Mouse (Mus musculus): Measurements from ENCODE around the gene Cldn34a. TPM values are rescaled to one million over a fixed set of nuclear protein-coding genes. Genes with fewer than 3 reads are reported as not detected.
"Not testable (repeated sequence)": the region's sequence is repeated elsewhere in the genome, so short reads cannot be mapped to it uniquely, and the experiment has no call there.

Cldn34a gene
- not detected in 2 replicates for polyA plus RNA-seq (2012; rRNA removed)

DNA sequence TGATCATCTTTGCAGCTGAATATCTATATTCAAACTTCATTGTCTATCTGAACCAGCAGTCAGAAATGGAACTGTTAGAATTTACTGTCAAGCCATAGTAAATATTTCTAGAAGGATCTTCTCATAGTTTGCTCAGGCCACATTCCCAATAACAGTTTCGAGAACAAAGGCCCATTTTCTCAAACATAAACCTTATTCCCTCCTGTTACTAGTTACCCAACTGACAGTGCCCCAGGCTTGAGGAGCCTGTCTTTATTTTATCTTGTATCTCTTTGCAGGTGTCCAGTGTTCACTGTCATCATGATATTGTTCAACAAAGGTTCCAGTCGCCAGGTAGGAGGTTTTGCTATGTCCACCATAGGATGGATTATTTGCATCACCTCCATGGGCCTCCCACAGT is at the start of gene Cldn34a:
TSS of gene Cldn34a (plus strand) at position 301 of the 400 bp plus-strand sequence.
- H3K36me3 ChIP-seq (ENCODE audit: control insufficient read depth, insufficient read depth, low read length), result no peaks in the 10 kb centered on the region
- H3K4me1 ChIP-seq (ENCODE audit: control insufficient read depth, insufficient read depth, low read length), result no peaks in the 10 kb centered on the region
- H3K4me3 ChIP-seq (ENCODE audit: insufficient read depth, low read depth, low read length), result no peak within 1 kb of the TSS
- DNase-seq, result no peak
- no peaks in the 10 kb centered on the region for H3K27me3 ChIP-seq (replicated peaks; ENCODE audit: control insufficient read depth, insufficient read depth, low read length)
- 84% methylated on average over 2 of the region's 2 CpGs for WGBS
- TF ChIP-seq POLR2A (IDR thresholded peaks at IDR 0.05; ENCODE audit: low read depth, low read length), result no peak
- no peak for TF ChIP-seq CTCF (conservative IDR thresholded peaks at IDR 0.05; ENCODE audit: insufficient read depth, insufficient read length, low read depth, low read length)
- H3K27ac ChIP-seq (ENCODE audit: insufficient read depth, low read depth, low read length), result no peak within 1 kb of the TSS

DNA sequence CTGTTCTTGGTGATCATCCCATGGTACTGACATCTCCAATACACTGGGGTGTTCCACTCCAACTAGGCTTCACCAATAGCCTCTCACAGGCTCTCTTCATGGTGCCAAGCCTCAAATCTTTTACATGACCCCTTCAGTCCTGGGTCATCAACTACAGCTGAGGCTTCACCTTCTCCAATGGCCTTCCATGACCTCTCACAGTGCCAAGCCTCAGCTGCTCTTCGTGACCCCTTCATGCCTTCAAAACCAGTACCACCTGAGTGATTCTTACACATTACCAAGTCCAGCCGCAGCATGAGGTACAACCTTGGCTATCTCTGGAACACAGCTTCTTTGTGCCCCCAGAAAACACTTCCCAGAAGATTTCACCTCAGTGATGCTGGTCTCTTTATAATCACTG is 44.5 kb upstream of the Cldn34a start:
- not testable (repeated sequence) for H3K4me1 ChIP-seq (ENCODE audit: control insufficient read depth, insufficient read depth, low read length); H3K4me3 ChIP-seq (ENCODE audit: insufficient read depth, low read depth, low read length); H3K27ac ChIP-seq (ENCODE audit: insufficient read depth, low read depth, low read length); H3K36me3 ChIP-seq (ENCODE audit: control insufficient read depth, insufficient read depth, low read length); DNase-seq; H3K27me3 ChIP-seq (replicated peaks; ENCODE audit: control insufficient read depth, insufficient read depth, low read length)
- 68% methylated on average over 2 of the region's 2 CpGs for WGBS

DNA sequence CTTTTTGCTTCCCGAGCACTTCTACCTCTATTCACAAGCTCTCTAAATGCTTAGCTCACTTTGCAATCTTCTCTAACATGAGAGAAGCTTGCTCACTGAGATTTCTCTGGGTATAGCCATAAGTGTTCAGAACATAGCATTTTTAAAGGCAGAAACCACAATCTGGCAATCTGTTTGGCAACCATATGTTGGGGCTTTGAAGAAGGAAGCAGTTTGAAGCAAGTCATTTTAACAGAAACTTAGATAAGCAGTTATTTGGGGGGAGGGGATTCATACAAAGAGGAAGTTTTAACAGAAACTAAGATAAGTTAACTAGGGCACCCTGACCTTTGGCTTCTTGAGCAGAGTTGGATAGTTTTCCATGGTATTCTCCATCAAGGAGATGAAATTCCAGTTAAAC is 17.4 kb upstream of the Cldn34a start:
- WGBS, result 92% methylated on average over 1 of the region's 1 CpGs
- no peak for TF ChIP-seq CTCF (conservative IDR thresholded peaks at IDR 0.05; ENCODE audit: insufficient read depth, insufficient read length, low read depth, low read length)
- no peak for TF ChIP-seq POLR2A (IDR thresholded peaks at IDR 0.05; ENCODE audit: low read depth, low read length)
- H3K4me3 ChIP-seq (ENCODE audit: insufficient read depth, low read depth, low read length), result no peak overlapping the region
- no peaks in the 10 kb centered on the region for H3K36me3 ChIP-seq (ENCODE audit: control insufficient read depth, insufficient read depth, low read length)
- no peak for DNase-seq
- H3K27me3 ChIP-seq (replicated peaks; ENCODE audit: control insufficient read depth, insufficient read depth, low read length), result no peaks in the 10 kb centered on the region
- no peak overlapping the region for H3K27ac ChIP-seq (ENCODE audit: insufficient read depth, low read depth, low read length)
- no peaks in the 10 kb centered on the region for H3K4me1 ChIP-seq (ENCODE audit: control insufficient read depth, insufficient read depth, low read length)

DNA sequence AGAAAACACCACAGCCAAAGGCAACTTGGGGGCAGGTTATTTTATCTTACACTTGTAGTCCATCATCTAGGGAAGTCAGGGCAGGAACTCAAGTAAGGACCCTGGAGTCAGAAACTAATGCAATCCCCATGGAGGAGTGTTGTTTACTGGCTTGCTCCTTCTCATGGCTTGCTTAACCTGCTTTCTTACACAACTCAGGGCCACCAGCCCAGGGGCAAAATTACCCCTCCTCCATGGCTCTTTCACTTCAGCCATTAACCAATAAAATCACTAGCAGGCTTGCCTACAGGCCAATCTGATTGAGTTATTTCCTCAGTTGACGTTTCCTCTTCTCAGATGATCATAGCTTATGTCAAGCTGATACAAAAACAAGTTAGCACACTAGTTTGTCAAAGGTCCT is 15.0 kb upstream of the Cldn34a start:
- no peak overlapping the region for H3K27ac ChIP-seq (ENCODE audit: insufficient read depth, low read depth, low read length)
- H3K36me3 ChIP-seq (ENCODE audit: control insufficient read depth, insufficient read depth, low read length), result no peaks in the 10 kb centered on the region
- TF ChIP-seq CTCF (conservative IDR thresholded peaks at IDR 0.05; ENCODE audit: insufficient read depth, insufficient read length, low read depth, low read length), result no peak
- no peak for TF ChIP-seq POLR2A (IDR thresholded peaks at IDR 0.05; ENCODE audit: low read depth, low read length)
- WGBS, result 38% methylated on average over 1 of the region's 1 CpGs
- DNase-seq, result no peak
- H3K27me3 ChIP-seq (replicated peaks; ENCODE audit: control insufficient read depth, insufficient read depth, low read length), result no peaks in the 10 kb centered on the region
- no peaks in the 10 kb centered on the region for H3K4me1 ChIP-seq (ENCODE audit: control insufficient read depth, insufficient read depth, low read length)
- H3K4me3 ChIP-seq (ENCODE audit: insufficient read depth, low read depth, low read length), result no peak overlapping the region

DNA sequence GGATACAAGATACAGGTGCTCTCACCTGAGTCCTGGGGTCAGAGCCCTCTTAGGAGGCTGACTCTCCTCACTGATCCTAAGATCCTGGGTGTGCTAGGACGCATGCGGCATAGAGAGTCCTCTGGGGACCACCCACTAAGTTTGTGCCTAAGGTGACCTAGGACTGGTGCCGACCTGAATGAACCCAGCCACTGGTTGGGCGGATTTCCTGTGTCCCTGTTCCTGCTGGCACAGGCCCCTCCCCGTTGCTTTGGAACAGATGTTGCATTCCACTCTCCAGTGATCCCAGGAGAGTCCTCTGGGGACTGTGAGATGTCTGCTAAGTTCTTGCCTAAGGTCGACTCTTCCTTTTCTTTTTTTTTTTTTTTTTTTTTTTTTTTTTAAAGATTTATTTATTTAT is 5.7 kb upstream of the Cldn34a start:
- Histone ChIP-seq H3K36me3 (ENCODE audit: control insufficient read depth, insufficient read depth, low read length) (no peaks in the 10 kb centered on the region), H3K4me3 (ENCODE audit: insufficient read depth, low read depth, low read length) (no peak overlapping the region), H3K27me3 (replicated peaks; ENCODE audit: control insufficient read depth, insufficient read depth, low read length) (no peaks in the 10 kb centered on the region), H3K4me1 (ENCODE audit: control insufficient read depth, insufficient read depth, low read length) (no peaks in the 10 kb centered on the region), H3K27ac (ENCODE audit: insufficient read depth, low read depth, low read length) (no peak overlapping the region)
- TF ChIP-seq POLR2A (IDR thresholded peaks at IDR 0.05; ENCODE audit: low read depth, low read length) (no peak), CTCF (conservative IDR thresholded peaks at IDR 0.05; ENCODE audit: insufficient read depth, insufficient read length, low read depth, low read length) (no peak)
- DNase-seq, result no peak
- 74% methylated on average over 6 of the region's 6 CpGs for WGBS

Other genes with a start within 250 kb of the Cldn34a start
- 7.1 and 8.4 TPM in 2 replicates for gene Kantr, start 235.8 kb upstream of the Cldn34a start, polyA plus RNA-seq (2012; rRNA removed)
- gene Tspyl2, start 220.9 kb upstream of the Cldn34a start, polyA plus RNA-seq (2012; rRNA removed), result 16.5 and 19.1 TPM in 2 replicates
- 2.2 TPM in 2 replicates for gene Gpr173, start 194.6 kb upstream of the Cldn34a start, polyA plus RNA-seq (2012; rRNA removed)
- 6.0 TPM in 2 replicates for gene Shroom2, start 206.1 kb downstream of the Cldn34a start, polyA plus RNA-seq (2012; rRNA removed)
- gene Gpr143, start 218.6 kb downstream of the Cldn34a start, polyA plus RNA-seq (2012; rRNA removed), result 0.58 and 0.65 TPM in 2 replicates